In the genomic region with DNA sequence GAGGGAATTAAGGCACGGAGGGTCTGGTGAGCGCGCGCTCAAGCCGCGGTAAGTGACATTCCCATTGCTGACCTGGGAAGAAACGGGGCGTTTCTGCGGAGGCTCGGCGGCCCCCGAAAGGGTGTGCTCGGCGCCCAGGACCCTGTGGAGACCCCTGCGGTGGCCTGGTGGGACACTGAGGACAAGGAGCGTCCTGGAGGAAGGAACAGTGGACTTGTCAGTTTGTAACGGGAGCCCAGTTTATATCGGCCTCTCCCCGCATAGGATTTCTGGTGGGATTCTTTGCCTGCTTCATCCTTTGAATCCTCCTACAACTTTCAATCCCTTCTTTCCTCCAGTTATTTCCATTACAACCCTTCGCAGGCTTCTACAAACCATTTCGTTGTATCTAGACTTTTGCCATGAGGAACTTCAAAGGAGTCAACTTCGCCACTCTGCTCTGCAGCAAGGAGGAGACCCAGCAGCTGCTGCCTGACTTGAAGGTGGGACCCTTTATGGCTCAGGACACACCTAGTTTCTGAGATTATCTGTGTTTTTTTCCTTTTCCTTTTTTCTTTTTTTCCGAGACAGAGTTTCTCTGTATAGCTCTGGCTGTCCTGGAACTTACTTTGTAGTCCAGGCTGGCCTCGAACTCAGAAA, we compare ENCODE assay signal across 1 mouse cellular context.
TF ChIP-seq lines count a peak whose summit lies in the region.

No protein-coding gene starts in this region.

TF ChIP-seq in C2C12, 6 proteins besides CTCF, POLR2A, EP300 and RAD21 (continued from another document):
- no peak for TF ChIP-seq MAX (IDR thresholded peaks at IDR 0.05)
